Mouse (Mus musculus) kidney, postnatal 0 days (tissue): ENCODE results near the gene Rps25. TPM values are rescaled to one million over a fixed set of nuclear protein-coding genes. Genes with fewer than 3 reads are reported as not detected.
A peak's percentile ranks its signal among the peaks of the same experiment; 100 is the strongest.
"Not testable (repeated sequence)": the region's sequence is repeated elsewhere in the genome, so short reads cannot be mapped to it uniquely, and the experiment has no call there.

Source experiments
- ATAC-seq: fragments of 200-750 bp; cut with Nextera tagmentation; replicated peaks from 2 replicates; pipeline ENCODE4 v1.8.0; 2017; ENCODE audit warnings: low read depth, moderate number of reproducible peaks, moderate TSS enrichment, moderate library complexity; ENCODE audit not compliant: low FRiP score
- DNase-seq: peaks from one replicate; pipeline ENCODE4 v3.0.0-alpha.2; 2016; ENCODE audit warnings: low spot score
- H3K27ac ChIP-seq: fragments of 300-500 bp; sonication (generic); 2 replicates; pipeline ENCODE4 v1.5.1; 2014; ENCODE audit warnings: mild to moderate bottlenecking
- H3K27me3 ChIP-seq: fragments of 300-500 bp; sonication (generic); 2 replicates; pipeline ENCODE4 v1.6.1; 2014; ENCODE audit warnings: low read length, mixed read lengths; ENCODE audit not compliant: insufficient read depth
- H3K36me3 ChIP-seq: fragments of 300-500 bp; sonication (generic); 2 replicates; pipeline ENCODE4 v1.6.1; 2014; ENCODE audit warnings: low read length, mixed read lengths; ENCODE audit not compliant: insufficient read depth
- H3K4me1 ChIP-seq: fragments of 300-500 bp; sonication (generic); replicated peaks from 2 replicates; pipeline ENCODE4 v1.6.1; 2014; ENCODE audit warnings: antibody characterized with exemption, low read length, mixed read lengths; ENCODE audit not compliant: insufficient read depth
- H3K4me2 ChIP-seq: fragments of 300-500 bp; sonication (generic); 2 replicates; pipeline ENCODE4 v1.6.1; 2014; ENCODE audit warnings: mild to moderate bottlenecking, low read length, moderate library complexity, mixed read lengths
- H3K4me3 ChIP-seq: fragments of 300-500 bp; sonication (generic); replicated peaks from 2 replicates; pipeline ENCODE4 v1.5.1; 2014; ENCODE audit warnings: low read depth, low read length
- H3K9ac ChIP-seq: fragments of 300-500 bp; sonication (generic); 2 replicates; pipeline ENCODE4 v1.6.1; 2014; ENCODE audit warnings: low read depth, low read length
- H3K9me3 ChIP-seq: fragments of 300-500 bp; sonication (generic); replicated peaks from 2 replicates; pipeline ENCODE4 v1.6.1; 2016; ENCODE audit warnings: low read length, inconsistent platforms, mixed read lengths
- CTCF ChIP-seq: IDR thresholded peaks from 2 replicates; pipeline ENCODE4 v1.5.1; 2016; ENCODE audit warnings: antibody characterized with exemption, low read depth, mild to moderate bottlenecking, moderate library complexity
- WGBS: fragments of 180-500 bp; shearing (Covaris S2); extraction: QIAGEN DNeasy Blood & Tissue Kit; methylation state at CpG from one replicate; pipeline ENCODE4 v1.1.7; 2014; 5-methylcytosine and 5-hydroxymethylcytosine counted together
- polyA plus RNA-seq: library from polyadenylated mRNA; unstranded; fragments of >200 nt; fragmentation: Nextera tagmentation; extraction: Ambion mirVana; gene quantifications from 2 replicates; pipeline ENCODE4 v1.2.1, GENCODE M21; 2015

Gene Rps25
- polyA plus RNA-seq, 1 experiment from 2014 or later, result 2,934 TPM

- Histone ChIP-seq H3K4me1 (0 out of 2 replicates have a peak, but pooled peaks cover 3% of the 10 kb centered on the region), H3K27ac (peak within 1 kb of the TSS; percentile 78), H3K9ac (peak within 1 kb of the TSS; percentile 81), H3K4me3 (peak within 1 kb of the TSS; percentile 86), H3K27me3 (no peaks in the 10 kb centered on the region), H3K4me2 (peak within 1 kb of the TSS; percentile 93), H3K36me3 (peaks cover 4% of the 10 kb centered on the region; the same call in 1 of the 2 replicates), H3K9me3 (no peaks in the 10 kb centered on the region)
- ATAC-seq (no peak), DNase-seq (no peak)
- no peak for TF ChIP-seq CTCF
- WGBS, result 73% methylated on average over 14 of the region's 14 CpGs
Measured at GRCm38 (mm10) chr9:44418519-44419385, 11.8 kb downstream of the Rps25 start, which contains the start of gene Ccdc84. Ccdc84 (minus strand) TSS chr9:44418569.

- not testable (repeated sequence) for ATAC-seq, H3K4me3 ChIP-seq, H3K9ac ChIP-seq, H3K27ac ChIP-seq, H3K36me3 ChIP-seq, H3K9me3 ChIP-seq, H3K27me3 ChIP-seq, H3K4me1 ChIP-seq, DNase-seq, H3K4me2 ChIP-seq
- WGBS, result 90% methylated on average over 9 of the region's 9 CpGs
Measured at GRCm38 (mm10) chr9:44419730-44420129, 12.8 kb downstream of the Rps25 start.

GRCm38 (mm10) chr9:44420280-44420898, 13.4 kb downstream of the Rps25 start:
- Histone ChIP-seq H3K4me3 (no peak overlapping the region), H3K9ac (no peak overlapping the region), H3K4me1 (0 out of 2 replicates have a peak, but pooled peaks cover 3% of the 10 kb centered on the region), H3K36me3 (no peaks in the 10 kb centered on the region), H3K27ac (no peak overlapping the region), H3K9me3 (no peaks in the 10 kb centered on the region), H3K4me2 (no peak overlapping the region), H3K27me3 (no peaks in the 10 kb centered on the region)
- ATAC-seq (no peak), DNase-seq (no peak)
- no peak for TF ChIP-seq CTCF
- 69% methylated on average over 5 of the region's 5 CpGs for WGBS

- no peak for ATAC-seq
- no peak for DNase-seq
- no peak for TF ChIP-seq CTCF
Measured at GRCm38 (mm10) chr9:44423576-44423975, 16.6 kb downstream of the Rps25 start.

GRCm38 (mm10) chr9:44432577-44433185, 25.7 kb downstream of the Rps25 start:
- 38% methylated on average over 5 of the region's 5 CpGs for WGBS
- Histone ChIP-seq H3K27ac (no peak overlapping the region), H3K4me1 (no peaks in the 10 kb centered on the region)

More at GRCm38 (mm10) chr9:44423576-44423975, 16.6 kb downstream of the Rps25 start:
- 89% methylated on average over 4 of the region's 4 CpGs for WGBS
- Histone ChIP-seq H3K9ac (no peak overlapping the region), H3K27ac (no peak overlapping the region), H3K27me3 (no peaks in the 10 kb centered on the region), H3K9me3 (no peaks in the 10 kb centered on the region), H3K36me3 (no peaks in the 10 kb centered on the region), H3K4me2 (no peak overlapping the region), H3K4me1 (no peaks in the 10 kb centered on the region), H3K4me3 (no peak overlapping the region)

GRCm38 (mm10) chr9:44435747-44436146, 28.8 kb downstream of the Rps25 start:
- no peak overlapping the region for H3K4me2 ChIP-seq
- no peak for DNase-seq
- H3K9ac ChIP-seq, result no peak overlapping the region
- no peaks in the 10 kb centered on the region for H3K36me3 ChIP-seq
- H3K4me3 ChIP-seq, result no peak overlapping the region
- no peak for ATAC-seq
- no peak for TF ChIP-seq CTCF
- H3K27me3 ChIP-seq, result no peaks in the 10 kb centered on the region
- H3K9me3 ChIP-seq, result no peaks in the 10 kb centered on the region
- H3K27ac ChIP-seq, result no peak overlapping the region
- H3K4me1 ChIP-seq, result no peaks in the 10 kb centered on the region
- WGBS, result 75% methylated on average over 6 of the region's 6 CpGs

More at GRCm38 (mm10) chr9:44432577-44433185, 25.7 kb downstream of the Rps25 start:
- no peak for ATAC-seq
- H3K27me3 ChIP-seq, result no peaks in the 10 kb centered on the region
- peak; percentile 21; the same call in 1 of the 2 replicates for TF ChIP-seq CTCF
- H3K9ac ChIP-seq, result no peak overlapping the region
- H3K9me3 ChIP-seq, result no peaks in the 10 kb centered on the region
- H3K4me3 ChIP-seq, result no peak overlapping the region
- no peak for DNase-seq
- no peaks in the 10 kb centered on the region for H3K36me3 ChIP-seq
- no peak overlapping the region for H3K4me2 ChIP-seq
